Mouse (Mus musculus) lung, postnatal 0 days (tissue): ENCODE results near the gene 5730522E02Rik.

Source experiments
- CTCF ChIP-seq: IDR thresholded peaks from 2 replicates; pipeline ENCODE4 v1.5.1; 2016; ENCODE audit warnings: antibody characterized with exemption, mild to moderate bottlenecking
- EP300 ChIP-seq: IDR thresholded peaks from 2 replicates; pipeline ENCODE4 v1.6.1; 2016; ENCODE audit warnings: antibody characterized with exemption, mild to moderate bottlenecking, control low read depth

GRCm38 (mm10) chr11:26120781-26121557 lies 89.6 kb downstream of the 5730522E02Rik start:
- no peak for TF ChIP-seq CTCF
- no peak for TF ChIP-seq EP300
